Mouse (Mus musculus) liver, adult 2 months (tissue): ENCODE measurements around the gene Uqcr10.

Experiments used
- CTCF ChIP-seq: fragments of 200-500 bp; IDR thresholded peaks from 2 replicates; pipeline ENCODE4 v1.5.1; 2011; ENCODE audit warnings: low read depth, low read length, control low read depth
- POLR2A ChIP-seq: fragments of 200-500 bp; IDR thresholded peaks from 2 replicates; pipeline ENCODE4 v1.6.1; 2011; ENCODE audit warnings: low read length, control low read depth; ENCODE audit not compliant: insufficient read depth; ENCODE audit errors: extremely low read depth

DNA sequence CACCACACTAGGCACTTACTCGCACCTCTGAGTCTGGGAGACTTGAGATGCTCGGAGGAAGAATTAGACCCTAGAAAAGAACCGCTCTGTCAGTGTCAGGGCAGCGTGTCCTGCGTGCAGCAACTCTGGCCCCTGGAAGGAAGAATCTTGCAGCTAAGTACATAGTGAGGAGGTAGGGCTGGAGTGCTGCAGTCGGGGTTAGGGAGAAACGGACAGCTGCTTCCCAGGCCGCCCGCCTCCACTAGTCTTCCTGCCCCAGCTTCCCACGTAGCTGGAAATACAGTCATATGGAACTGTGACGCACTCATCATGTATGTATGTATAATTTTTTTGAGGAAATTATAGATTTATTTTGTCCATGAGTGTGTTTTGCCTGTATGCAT is 41.7 kb downstream of the Uqcr10 start:
- TF ChIP-seq CTCF (no peak), POLR2A (no peak)
